Mouse (Mus musculus): ENCODE data around the gene BC030867. TPM values are rescaled to one million over a fixed set of nuclear protein-coding genes. Genes with fewer than 3 reads are reported as not detected.
A peak's percentile ranks its signal among the peaks of the same experiment; 100 is the strongest.
"Not testable (repeated sequence)": the region's sequence is repeated elsewhere in the genome, so short reads cannot be mapped to it uniquely, and the experiment has no call there.

Gene BC030867
- total RNA-seq, 2 experiments from 2014 or later: 0.11 to 0.47 TPM

DNA sequence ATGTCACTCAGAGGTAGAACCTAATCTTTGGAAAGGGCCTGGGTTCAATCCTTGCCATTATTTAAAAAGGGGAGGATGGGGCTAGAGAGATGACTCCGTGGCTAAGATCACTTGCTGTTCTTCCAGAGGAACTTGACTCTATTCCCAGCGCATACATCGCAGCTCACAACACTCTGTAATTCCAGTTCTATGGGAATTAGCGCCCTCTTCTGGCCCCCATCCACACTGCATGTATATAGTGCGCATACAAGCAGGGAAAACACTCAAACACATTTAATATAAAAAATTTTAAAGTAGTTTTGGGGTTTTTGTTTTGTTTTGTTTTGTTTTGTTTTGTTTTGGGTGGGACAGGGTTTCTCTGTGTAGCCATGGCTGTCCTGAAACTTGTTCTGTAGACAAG lies 6.8 kb upstream of the BC030867 start:
- intact Hi-C loops (cut with DNase I; ENCODE audit: low total_unique reads): no loop called here
- DNase-seq: no peak

DNA sequence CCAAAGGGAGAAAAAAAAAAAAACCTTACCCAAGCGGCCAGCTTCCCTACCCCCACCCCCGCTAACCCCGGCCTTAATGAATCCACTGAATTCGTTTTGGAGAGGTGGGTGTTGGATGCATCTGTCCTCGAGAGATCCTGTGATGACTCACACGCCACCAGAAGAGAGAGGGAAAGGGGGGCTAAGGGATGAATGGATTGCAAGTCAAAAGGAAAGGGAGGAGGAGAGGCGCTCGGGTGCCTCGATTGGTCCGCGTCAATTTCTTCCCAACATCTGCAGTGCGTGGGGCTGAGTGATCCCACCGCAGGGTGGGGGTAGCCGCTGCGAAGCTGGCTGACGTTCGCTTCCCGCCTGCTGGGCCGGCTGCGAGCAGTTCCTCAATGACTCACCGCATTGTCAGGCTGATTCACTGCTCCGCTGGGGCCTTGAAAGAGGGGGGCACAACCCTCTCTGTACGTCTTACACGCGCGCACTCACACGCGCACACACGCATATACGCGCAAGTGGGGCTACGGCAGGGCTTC lies 3.7 kb upstream of the BC030867 start:
- DNase-seq: peak; percentile 69
- intact Hi-C loops (cut with DNase I; ENCODE audit: low total_unique reads): no loop called here

DNA sequence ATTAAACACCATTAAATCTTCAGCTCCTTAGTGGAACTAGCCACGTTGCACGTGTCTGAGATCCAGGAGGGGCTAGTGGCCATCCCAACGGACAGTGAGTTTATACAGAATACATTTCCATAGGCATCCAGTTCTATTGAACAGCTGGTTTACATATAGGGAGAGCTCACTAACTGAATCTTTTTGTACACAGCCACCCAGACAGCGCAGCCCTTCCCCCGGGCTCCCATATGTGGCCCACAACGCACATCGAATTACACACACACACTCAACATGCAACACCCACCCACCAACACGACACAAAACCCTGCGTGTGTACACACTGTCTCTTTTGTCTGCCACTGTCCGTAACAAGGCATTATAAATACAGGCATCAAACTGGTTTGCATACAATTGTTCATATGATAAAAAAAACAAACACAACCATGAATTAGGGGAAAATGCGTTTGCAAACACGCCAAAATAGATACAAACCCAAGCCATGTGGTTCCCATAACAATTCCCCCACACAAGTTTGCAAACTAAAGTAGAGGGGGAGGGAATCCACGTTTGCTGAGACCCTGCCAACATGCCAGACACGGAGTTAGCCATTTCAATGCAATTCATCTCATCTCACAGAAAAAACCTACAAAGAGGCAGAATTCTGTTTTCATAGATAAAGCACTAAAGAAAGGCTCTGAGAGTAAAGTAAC lies 3.0 kb upstream of the BC030867 start:
- no peak for DNase-seq
- intact Hi-C loops (cut with DNase I; ENCODE audit: low total_unique reads): no loop called here

DNA sequence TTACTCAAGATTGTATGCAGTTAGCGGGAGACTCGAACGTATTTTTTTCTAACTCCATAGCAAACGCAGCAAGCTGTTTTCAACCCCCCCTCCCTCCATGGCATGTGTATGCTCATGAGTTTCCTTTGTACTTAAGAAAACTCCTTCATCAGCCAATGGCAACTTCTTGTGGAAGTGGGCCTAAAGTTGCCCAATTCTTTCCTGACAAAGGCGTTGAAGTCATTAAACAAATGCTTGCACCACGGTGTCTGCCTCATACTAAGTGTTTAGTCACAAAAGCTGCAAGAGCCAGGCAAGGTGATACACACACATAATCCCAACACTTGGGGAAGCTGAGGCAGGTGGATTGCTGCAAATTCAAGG lies 2.4 kb upstream of the BC030867 start:
- intact Hi-C loops (cut with DNase I; ENCODE audit: low total_unique reads): no loop called here

DNA sequence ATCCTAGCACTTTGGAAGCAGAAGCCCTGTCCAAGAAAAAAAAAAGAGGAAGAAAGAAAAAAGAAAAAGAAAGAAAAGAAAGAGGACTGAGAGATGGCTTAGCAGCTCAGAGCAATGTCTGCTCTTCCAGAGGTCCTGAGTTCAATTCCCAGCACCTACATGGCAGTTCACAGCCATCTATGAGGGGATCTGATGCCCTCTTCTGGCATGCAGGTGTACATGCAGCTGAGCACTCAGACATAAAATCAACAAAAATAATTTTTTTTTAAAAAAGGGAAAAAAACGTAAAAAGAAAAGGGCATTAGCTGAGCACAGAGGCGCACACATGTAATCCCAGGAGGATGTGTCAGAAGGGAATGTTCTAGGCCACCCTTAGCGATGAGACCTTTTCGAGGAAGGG lies 1.8 kb upstream of the BC030867 start:
- intact Hi-C loops (cut with DNase I; ENCODE audit: low total_unique reads): no loop called here
- no peak for DNase-seq

More for the DNA sequence above, 2.4 kb upstream of the BC030867 start:
- no peak for DNase-seq

DNA sequence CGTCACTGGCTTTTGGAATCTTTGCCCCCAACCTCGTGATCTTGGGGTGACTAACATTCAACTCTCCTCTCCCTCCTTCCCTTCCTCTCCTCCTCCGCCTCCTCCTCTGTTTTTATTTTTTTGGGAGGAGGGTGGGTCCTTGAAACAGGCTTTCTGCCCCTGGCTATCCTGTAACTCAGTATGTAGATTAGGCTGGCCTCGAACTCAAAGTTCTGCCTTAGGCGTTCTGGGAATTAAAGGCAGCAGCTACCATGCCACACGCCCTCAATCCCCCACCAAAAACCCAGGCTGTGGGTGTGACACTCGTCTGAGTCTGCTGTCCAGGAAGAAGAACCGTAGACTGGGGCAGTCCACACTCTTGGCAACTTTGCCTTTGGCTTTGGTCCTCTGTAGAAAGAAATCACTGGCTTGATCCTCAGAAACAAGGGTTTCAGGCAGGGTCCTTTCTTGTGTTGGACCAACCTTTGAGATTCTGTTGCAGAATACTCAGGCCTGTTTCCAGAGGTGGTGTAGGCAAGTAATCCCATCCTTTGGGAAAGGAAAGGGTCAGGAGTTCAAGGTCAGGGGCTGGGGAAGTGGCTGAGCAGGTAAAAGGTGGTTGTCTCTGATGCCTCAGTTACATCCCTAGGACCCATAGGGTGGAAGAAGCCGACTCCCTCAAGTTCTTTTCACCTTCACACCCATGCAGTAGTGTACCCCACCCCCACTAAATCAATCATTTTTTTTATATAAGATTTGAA lies 839 bp downstream of the BC030867 start:
- intact Hi-C loops (cut with DNase I; ENCODE audit: low total_unique reads): no loop called here
- no peak for DNase-seq

DNA sequence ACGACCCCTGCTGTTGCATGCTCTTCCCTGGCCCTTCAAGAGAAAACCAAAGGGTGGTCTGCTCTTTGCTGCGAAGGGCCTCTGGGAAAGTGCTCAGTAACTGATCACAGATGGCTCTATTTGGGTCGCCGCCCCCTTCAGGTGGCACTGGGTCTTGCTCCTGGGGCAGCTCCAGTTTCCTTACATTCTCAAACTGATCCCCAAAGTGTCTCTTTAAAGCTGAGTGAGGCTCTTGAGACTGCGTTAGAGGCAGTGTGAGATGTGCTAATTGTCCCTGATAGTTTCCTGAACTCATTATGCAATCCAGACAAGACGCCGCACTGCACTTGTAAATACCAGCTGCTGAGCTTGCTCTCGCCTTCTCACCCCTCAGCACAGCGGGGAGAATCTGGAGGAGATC lies 8.8 kb downstream of the BC030867 start:
- intact Hi-C loops (cut with DNase I; ENCODE audit: low total_unique reads): no loop called here
- DNase-seq: peak; percentile 15

DNA sequence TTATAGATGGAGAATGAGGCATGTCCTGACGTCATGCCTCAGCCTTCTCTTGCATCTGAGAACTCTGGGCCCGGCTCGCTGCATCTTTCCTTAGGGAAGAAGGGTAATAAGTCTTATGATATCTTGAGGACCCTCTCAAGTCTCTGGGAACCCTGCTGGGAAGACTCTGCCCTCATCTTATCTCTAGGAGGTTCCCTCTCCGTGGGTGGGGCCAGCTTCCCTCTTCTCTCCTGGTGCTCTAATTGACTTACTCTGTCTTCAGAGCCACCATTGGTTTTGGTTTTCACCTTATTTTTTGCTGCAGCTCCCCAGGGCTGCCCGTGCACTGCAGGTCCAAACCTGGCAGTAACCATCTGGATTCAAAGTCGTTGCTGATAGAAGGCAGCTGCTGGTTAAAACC lies 9.4 kb downstream of the BC030867 start:
- no peak for DNase-seq
- intact Hi-C loops (cut with DNase I; ENCODE audit: low total_unique reads): no loop called here

DNA sequence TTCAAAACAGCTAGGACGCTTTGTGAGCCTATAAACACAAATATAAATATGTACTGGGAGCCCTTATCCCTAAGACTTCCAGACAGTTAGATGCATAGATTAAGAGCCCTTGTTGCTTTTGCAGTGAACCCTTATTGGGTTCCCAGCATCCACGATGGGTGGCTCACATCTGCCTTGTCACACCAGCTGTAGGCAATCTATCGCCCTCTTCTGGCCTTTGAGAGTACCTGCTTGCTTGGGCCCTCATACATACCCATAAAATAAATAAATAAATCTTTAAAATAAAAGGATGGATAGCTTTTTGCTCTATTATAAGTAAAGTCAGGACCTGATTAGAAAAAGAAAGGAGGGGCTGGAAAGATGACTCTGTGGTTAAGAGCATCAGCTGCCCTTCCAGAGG lies 9.8 kb downstream of the BC030867 start:
- intact Hi-C loops (cut with DNase I; ENCODE audit: low total_unique reads): no loop called here
- DNase-seq: no peak

DNA sequence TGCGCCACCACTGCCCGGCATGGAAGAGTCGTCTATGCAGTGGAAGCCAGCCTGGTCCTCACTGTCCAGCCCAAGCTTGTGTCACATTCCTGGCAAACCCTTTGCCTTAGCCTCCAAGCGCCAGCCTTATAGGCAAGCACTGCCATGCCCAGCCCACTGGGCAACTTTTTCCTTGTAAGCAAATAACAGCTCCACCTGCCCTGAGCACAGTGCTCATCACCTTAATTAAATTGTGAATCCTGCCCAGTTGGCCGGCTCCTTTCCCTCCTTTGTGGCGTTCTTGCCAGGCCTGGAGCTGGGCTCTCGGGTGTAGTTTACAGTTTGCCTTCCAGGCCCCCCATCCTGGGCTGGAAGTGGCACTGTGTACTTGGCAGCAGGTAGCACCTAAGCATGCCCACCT lies 14.5 kb downstream of the BC030867 start:
- DNase-seq: no peak
- intact Hi-C loops (cut with DNase I; ENCODE audit: low total_unique reads): loop anchor here (10.0 kb wide), 2 partner anchors 58 to 158 kb away; partner anchors contain the start of genes Ppy and Pyy

DNA sequence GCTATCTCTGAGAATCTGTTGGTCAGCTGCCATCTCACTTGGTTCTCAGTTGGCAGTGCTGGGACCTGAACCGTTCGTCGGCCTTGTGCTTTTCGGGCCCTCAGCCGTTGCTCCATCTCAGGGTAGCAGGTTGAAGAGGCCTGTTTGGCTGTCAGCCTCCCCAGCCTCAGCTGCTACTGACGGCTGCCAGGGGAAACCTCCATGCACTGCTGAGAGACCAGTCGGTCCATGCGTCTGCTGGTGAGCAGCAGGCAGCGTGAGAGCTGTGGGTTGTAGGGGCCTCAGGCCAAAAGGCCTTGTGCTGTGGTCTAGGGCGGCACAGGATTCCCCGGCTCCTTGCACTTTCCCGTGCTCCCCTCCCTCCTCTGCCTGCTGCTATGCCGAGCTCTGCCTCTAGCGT lies 17.1 kb downstream of the BC030867 start:
- intact Hi-C loops (cut with DNase I; ENCODE audit: low total_unique reads): loop anchor here (10.0 kb wide), 2 partner anchors 61 to 161 kb away; partner anchors contain the start of genes Ppy and Pyy
- no peak for DNase-seq

DNA sequence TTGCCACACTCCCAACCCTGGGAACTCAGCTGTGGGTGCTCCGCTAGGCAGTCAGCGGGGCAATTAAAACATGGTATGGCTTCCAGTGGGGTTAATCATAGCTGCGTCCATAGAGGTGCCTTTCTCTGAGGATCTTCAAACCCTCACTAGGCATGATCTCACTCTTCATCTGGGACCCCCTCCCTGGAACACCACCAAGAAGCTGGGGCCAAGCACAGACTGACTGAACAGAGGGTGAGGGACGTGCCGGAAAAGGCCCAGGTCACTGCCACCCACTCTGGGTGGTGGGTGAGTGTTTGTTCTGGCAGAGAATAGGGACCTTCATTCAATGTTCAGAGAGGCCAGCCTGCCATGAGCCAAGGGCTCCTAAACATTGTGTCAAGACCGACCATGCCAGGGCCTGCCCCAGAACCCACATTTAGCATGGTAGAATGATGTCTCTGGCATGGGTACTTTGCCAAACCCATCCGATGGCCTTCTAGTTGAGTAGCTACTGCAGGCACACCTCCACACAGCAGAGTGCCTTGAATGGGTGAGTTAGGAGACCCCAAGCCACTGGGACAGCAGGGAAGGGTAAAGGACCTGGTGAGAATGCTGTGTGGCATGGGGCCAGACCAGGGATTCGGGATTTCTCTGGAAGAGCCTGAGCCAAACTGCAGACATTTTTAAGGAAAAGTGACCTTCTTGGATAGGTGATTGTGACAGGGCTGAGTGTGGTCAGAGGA lies 18.1 kb downstream of the BC030867 start:
- no peak for DNase-seq
- intact Hi-C loops (cut with DNase I; ENCODE audit: low total_unique reads): loop anchor here (10.0 kb wide), 2 partner anchors 62 to 162 kb away; partner anchors contain the start of genes Ppy and Pyy

DNA sequence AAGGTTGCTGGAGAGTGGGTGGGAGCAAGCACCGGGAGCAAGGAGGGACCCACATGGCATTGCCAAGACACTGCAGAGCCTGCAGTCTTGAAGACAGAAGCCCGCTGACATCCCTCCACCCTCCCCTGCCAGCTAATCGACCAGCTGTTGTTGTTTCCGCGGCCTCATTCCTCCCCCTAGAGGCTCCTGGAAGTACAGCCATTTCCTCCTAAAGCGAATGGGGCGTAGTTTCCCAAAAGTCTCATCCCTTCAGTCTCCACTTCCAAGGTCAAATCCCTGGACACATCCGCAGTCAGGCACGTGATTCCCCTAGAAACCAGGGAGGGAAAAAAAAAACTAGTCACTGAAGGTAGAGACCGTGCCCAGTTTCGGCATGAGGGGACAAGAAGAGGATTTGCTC lies 18.8 kb downstream of the BC030867 start:
- peak; percentile 83 for DNase-seq
- intact Hi-C loops (cut with DNase I; ENCODE audit: low total_unique reads): loop anchor here (10.0 kb wide), 2 partner anchors 63 to 163 kb away; partner anchors contain the start of genes Ppy and Pyy

DNA sequence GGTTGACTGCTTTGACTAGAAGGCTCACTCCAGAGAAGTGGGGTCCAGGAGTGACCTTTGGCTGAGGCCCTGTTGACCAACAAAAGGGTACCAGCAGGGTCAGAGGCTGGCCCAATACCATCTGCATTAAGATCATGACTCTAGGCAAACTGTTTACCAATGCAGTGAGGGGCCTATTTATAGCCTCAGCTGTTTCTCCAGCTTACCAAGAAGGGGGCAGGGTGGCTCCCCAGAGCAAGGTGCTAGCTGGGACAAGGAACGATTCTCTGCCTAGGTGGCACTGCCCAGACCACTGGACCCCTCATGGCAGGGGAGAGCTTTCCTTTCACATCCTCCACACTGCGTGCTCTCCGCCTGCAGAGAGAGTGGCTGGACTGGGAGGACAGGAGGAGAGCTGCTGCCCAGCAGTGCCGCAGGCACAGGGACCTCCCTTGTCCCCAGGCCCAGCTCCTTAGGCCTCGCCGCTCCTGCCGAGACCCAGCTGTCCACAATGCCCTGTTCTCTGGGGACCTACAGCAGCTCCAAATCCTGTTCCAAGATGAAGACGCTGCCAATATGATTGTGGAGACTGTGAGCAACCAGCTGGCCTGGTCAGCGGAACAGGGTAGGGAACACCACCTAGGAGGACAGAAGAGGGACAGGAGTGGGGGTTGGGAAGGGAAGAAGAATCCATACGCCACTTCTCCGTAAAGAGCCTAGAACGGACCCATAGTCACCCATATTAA lies 20.0 kb downstream of the BC030867 start, which contains the start of gene Asb16:
Gene Asb16, plus strand, starts transcription at position 224 of the 725 bp plus-strand sequence.
- DNase-seq: no peak

DNA sequence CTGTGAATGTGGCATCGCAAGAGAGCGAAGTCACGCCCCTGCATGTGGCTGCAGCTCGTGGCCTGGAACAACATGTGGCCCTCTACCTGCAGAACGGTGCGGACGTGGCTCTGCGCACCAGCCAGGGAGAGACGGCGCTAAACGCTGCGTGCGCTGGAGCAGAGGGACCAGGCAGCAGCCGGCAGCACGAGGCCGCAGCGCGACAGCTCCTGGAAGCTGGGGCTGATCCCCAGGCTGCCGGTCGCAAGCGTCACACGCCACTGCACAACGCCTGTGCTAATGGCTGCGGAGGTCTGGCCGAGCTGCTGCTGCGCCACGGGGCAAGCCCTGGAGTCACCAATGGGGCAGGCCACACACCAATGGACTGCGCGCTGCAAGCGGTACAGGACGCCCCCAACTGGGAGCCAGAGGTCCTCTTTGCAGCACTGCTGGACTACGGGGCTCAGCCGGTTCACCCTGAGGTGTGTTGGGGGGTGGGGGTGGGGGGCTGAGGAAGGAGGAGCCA lies 27.8 kb downstream of the BC030867 start:
- intact Hi-C loops (cut with DNase I; ENCODE audit: low total_unique reads): no loop called here
- peak; percentile 40 for DNase-seq

More for the DNA sequence above, 20.0 kb downstream of the BC030867 start, which contains the start of gene Asb16:
- intact Hi-C loops (cut with DNase I; ENCODE audit: low total_unique reads): loop anchor here (10.0 kb wide), 2 partner anchors 64 to 164 kb away; partner anchors contain the start of genes Ppy and Pyy

DNA sequence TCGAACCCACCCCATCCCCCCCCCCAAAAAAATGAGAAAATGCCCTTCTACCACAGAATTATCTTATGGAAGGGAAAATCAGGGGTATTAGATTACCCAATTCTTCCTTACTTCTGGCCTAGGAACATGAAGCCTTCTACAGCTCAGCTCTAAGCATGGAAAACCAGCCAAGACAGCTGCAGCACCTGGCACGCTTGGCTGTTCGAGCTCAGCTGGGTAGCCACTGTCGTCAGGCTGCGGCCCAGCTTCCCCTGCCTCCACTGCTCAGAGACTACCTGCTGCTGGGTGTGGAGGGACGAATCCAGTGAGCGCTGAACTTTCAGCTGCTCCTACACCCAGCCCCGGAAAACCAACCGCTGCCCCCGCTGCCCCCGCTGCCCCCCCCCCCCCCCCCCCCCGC lies 29.1 kb downstream of the BC030867 start:
- peak; percentile 52 for DNase-seq
- intact Hi-C loops (cut with DNase I; ENCODE audit: low total_unique reads): no loop called here

DNA sequence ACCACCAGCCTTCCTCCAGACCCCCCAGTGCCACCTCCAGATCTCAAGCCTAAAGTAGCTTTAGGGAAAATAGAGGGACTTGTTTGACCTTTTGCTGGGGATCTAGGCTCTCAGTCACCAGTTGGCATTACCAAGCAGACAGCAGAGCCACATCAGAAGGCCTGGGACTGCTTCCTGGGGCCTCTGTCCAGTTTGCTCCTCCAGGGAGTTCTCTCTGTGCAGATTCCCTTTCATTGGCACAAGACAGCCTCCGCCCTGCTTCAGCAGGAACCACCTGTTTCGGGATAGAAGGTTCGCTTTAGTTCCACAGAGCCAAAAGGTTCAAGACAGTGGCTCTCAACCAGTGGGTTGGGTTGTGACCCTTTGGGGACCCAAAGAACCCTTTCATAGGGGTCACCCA lies 30.9 kb downstream of the BC030867 start:
- intact Hi-C loops (cut with DNase I; ENCODE audit: low total_unique reads): no loop called here
- peak; percentile 51 for DNase-seq

DNA sequence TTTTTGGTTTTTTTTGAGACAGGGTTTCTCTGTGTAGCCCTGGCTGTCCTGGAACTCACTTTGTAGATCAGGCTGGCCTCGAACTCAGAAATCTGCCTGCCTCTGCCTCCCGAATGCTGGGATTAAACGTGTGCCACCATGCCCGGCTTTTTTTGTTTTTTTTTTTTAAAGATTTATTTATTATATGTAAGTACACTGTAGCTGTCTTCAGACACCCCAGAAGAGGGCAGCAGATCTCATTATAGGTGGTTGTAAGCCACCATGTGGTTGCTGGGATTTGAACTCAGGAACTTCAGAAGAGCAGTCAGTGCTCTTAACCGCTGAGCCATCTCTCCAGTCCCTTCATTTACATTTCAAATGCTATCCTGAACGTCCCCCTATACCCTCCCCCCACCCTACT lies 31.6 kb downstream of the BC030867 start:
- intact Hi-C loops (cut with DNase I; ENCODE audit: low total_unique reads); DNase-seq: not testable (repeated sequence)

DNA sequence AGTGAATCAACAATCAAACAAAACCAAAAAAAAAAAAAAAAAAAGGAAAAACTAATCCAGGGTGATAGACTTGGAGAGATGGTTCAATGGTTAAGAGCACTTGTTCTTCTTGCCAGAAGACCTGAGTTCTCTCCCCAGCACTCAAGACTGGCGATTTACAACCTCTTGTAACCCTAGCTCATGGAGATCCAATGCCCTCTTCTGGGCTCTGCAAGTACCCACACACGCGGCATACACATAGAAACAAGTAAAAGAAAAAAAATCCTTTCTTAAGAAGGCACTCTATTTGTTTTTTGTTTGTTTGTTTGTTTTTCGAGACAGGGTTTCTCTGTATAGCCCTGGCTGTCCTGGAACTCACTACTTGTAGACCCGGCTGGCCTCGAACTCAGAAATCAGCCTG lies 35.2 kb downstream of the BC030867 start:
- intact Hi-C loops (cut with DNase I; ENCODE audit: low total_unique reads): no loop called here
- DNase-seq: no peak
